Mouse (Mus musculus): Measurements from ENCODE around the gene Ptprd.

Ptprd gene

GRCm38 (mm10) chr4:77558404-77559202 is 653.2 kb downstream of the Ptprd start:
- peak; percentile 3 to 9 for DNase-seq (ENCODE audit: low spot score in 2 of 2)

GRCm38 (mm10) chr4:77555841-77556240 is 655.9 kb downstream of the Ptprd start:
- DNase-seq (ENCODE audit: low spot score in 2 of 2): no peak

DNA sequence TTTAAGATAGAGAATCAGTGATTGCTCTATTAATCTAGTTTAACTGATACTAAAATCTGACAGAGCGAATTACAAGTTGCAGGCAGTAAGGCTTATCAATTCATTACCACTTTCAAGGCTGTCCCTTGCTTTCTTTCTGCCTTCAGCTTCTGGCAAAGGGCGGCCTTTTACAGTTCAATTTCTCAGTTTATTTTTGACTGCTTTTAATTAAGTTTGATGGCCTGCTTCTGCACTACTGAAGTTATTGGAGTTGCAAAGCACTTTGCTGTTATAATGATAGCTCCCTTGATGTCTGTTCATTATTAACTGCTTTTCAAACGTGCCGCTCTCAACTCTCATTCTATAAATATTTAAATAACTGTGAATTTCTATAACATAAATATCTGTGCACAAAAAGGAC is 673.9 kb downstream of the Ptprd start:
- DNase-seq (ENCODE audit: low spot score in 2 of 2): no peak

GRCm38 (mm10) chr4:77537336-77537735 is 674.4 kb downstream of the Ptprd start:
- DNase-seq (ENCODE audit: low spot score in 2 of 2): no peak

DNA sequence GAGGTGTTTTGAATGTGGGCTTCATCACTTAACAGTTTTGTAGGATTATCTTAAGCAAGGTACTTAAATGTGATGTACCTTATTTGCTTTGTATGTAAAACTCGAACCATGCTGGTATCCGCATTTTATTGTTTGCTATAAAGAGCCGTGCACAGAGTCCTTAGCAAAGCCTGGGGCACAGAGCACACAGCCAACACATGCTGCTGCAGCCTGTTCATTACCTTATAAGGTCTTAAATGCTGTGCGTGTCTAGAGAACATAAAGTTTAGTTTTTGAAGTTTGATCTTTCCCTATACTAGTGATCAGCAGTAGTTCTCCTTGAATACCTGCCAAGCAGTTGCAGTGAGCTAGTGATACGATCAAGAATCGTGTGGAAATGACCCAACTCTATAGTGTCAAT is 676.2 kb downstream of the Ptprd start:
- no peak for DNase-seq (ENCODE audit: low spot score in 2 of 2)

DNA sequence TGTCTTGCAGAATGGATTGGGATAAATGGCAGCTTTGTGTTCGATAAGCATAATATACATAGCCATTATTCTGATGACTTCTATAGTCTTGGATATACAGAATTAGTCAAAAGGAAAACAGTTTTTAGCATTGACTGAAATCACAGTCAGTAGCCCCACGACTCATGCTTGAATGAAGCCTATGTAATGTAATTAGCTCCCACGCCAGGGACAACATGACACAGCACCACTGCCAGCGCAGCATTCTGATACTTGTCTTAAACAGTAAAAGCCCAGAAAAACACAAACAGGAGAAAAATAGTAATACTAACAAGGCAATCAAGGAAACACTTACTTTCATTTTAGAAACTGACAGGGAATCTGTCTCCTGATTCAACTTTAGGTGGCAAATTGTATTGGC is 677.2 kb downstream of the Ptprd start:
- no peak for DNase-seq (ENCODE audit: low spot score in 2 of 2)

GRCm38 (mm10) chr4:77519166-77519565 is 692.6 kb downstream of the Ptprd start:
- DNase-seq (ENCODE audit: low spot score in 2 of 2): peak in 1 of 2 experiments; percentile 0

GRCm38 (mm10) chr4:77513914-77514628 is 697.7 kb downstream of the Ptprd start:
- no peak for DNase-seq (ENCODE audit: low spot score in 2 of 2)

- DNase-seq (ENCODE audit: low spot score in 2 of 2): no peak
These were observed 698.7 kb downstream of the Ptprd start for GRCm38 (mm10) chr4:77513041-77513440.

DNA sequence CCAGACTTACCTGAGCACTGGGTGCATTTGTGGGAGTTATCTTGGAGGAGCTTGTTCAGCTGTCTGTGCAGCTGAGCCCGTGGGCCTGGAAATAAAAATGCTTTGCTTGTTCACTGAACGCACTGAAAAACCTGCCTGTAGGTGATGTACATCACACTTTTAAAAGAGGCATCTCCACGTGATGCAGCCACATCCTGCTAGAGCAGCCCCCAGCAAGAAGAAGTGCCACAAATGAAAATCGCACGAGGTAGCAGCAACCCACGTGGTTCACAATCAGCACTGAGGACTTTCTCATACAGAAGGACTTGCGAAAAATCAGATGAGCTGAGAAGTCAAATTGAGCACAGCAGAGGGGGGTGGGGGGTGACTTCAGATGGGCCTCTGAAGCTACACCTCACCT is 757.7 kb downstream of the Ptprd start:
- DNase-seq (ENCODE audit: low spot score in 2 of 2): no peak

GRCm38 (mm10) chr4:77399146-77399545 is 812.6 kb downstream of the Ptprd start:
- no peak for DNase-seq (ENCODE audit: low spot score in 2 of 2)

GRCm38 (mm10) chr4:77361728-77362127 is 850.0 kb downstream of the Ptprd start:
- no peak for DNase-seq (ENCODE audit: low spot score in 2 of 2)

- no peak for DNase-seq (ENCODE audit: low spot score in 2 of 2)
These were observed 884.6 kb downstream of the Ptprd start for GRCm38 (mm10) chr4:77327198-77327597.

DNA sequence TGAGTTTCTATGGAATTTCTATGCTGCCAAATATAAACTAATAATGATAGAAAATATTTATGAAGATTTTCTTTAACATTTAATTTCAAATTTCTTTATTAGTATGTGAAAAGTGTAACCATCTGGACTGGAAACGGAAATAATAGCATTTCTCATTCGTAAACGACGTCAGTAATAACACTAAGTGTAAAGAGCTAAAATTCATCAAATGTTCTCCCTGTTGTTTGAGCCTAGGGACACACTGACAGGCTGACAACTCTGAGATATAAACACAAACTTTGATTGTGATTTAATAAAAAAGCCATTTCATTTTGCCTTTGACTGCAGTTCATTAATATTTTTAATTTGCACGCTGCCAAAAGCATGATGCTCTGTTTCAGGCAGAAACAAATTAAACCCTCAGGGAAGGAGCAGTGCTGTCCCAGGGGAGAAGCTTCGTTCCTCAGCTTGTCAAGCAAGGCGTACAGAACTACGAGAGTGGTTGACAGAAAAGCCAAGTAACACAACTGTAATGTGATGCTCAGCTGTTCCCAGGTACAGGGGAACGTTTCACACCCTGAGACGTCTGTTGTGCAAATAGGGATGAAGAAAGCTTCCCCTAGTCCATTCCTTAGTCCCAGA is 894.6 kb downstream of the Ptprd start:
- no peak for DNase-seq (ENCODE audit: low spot score in 2 of 2)

GRCm38 (mm10) chr4:77316644-77317043 is 895.1 kb downstream of the Ptprd start:
- DNase-seq (ENCODE audit: low spot score in 2 of 2): no peak

DNA sequence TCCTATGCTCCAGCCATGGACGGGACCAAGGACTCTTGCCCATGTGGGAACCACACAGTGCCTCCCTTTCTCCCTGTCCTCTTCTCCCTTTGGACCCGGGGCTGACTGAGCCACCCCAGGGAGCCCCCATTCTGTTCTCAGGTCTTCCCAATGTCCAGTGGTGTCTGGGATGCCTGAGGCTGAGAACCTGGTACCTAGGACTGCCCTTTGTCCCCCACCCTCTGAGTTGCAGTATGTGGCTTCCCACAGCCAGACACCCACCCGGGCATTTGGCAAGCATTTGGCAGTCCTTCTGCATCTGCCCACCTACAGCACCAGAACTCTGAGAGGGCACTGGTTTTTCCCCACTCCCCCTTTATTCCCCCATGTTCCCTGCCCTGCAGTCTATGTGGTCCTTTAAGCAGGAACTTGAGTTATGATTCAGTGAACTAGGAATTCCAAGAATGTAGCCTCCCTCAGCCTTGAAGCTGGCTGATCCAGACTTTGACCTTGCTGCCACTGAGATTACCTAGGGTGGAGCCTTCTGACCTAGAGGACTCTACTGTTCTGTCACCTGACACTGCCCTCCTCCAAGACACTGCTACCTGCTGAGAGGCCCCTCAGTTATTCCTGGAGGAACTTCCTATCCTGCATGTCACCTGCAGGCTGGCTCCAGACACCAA is 901.5 kb downstream of the Ptprd start:
- no peak for DNase-seq (ENCODE audit: low spot score in 2 of 2)

DNA sequence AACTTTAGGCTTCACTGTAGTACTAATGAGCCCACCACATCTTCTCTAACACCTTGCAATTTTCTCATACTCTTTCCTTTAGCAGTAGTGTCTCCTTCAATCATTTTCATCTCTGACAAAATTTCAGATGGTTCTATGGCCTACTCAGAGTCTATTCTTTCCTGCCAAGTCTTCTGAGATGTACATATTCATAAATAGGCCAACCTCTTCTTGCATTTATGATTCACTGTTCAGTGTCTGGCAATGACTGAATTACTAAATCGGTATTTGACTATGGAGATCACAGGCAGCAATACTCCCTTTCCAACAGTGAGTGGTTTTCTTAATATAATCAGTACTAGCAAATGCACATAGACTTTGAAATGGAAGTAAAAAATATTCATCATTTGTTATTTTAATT is 928.3 kb downstream of the Ptprd start:
- DNase-seq (ENCODE audit: low spot score in 2 of 2): no peak

DNA sequence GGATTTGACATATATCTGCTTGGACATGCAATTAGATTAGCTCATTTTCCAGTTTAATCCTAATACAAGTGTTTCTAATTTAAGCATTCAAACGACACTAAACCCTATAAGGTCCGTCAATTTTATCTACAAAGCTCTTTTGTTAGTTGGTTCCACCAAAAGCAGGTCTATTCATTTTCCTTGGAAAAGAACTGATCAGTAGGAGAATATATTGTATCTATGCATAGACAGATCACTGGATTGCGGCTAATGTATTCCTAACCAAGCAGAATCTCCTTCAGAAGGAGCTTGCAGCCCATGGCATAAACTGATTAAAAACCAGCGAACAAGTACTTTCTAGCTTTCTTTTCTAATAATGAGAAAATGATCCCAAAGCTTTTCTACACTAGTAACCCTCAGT is 933.8 kb downstream of the Ptprd start:
- DNase-seq (ENCODE audit: low spot score in 2 of 2): no peak

- DNase-seq (ENCODE audit: low spot score in 2 of 2): no peak
These were observed 951.8 kb downstream of the Ptprd start for GRCm38 (mm10) chr4:77259972-77260290.

- DNase-seq (ENCODE audit: low spot score in 2 of 2): no peak
These were observed 952.4 kb downstream of the Ptprd start for GRCm38 (mm10) chr4:77259250-77259971.

DNA sequence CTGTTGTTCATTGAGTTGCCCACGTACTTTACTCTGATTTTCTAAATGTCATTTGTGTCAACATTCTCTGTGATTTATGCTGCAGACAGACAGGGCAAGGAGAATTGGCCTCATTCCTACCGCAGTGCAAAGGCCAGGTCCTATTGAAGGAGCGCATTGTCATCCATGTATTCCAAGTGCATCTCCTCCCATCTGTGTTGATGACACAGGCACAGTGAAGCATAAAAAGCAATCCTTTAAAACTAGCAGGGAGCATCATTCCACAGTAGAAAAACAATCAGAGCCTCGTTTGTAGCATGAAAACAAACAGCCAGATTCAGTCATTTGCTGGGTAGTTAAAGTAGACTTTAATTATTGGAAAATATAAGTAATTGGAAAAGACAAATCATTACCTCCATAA is 960.6 kb downstream of the Ptprd start:
- no peak for DNase-seq (ENCODE audit: low spot score in 2 of 2)

- DNase-seq (ENCODE audit: low spot score in 2 of 2): no peak
These were observed 962.0 kb downstream of the Ptprd start for GRCm38 (mm10) chr4:77249801-77250200.

Data from urinary bladder, postnatal 36 days (tissue).